Mouse (Mus musculus): Measurements from ENCODE around the gene Tmem151b. TPM values are rescaled to one million over a fixed set of nuclear protein-coding genes. Genes with fewer than 3 reads are reported as not detected.
A peak's percentile ranks its signal among the peaks of the same experiment; 100 is the strongest.

Gene Tmem151b
- polyA plus RNA-seq, 1 experiment from 2014 or later, result 12.6 TPM

GRCm38 (mm10) chr17:45557998-45558862 lies 8.8 kb upstream of the Tmem151b start:
- H3K4me3 ChIP-seq, result no peak overlapping the region
- H3K9ac ChIP-seq (replicated peaks), result no peak overlapping the region; the same call in 1 of the 2 replicates
- 74% methylated on average over 16 of the region's 16 CpGs for WGBS
- no peak overlapping the region for H3K4me2 ChIP-seq (replicated peaks)
- no peak overlapping the region for H3K27ac ChIP-seq (replicated peaks)
- H3K36me3 ChIP-seq, result no peaks in the 10 kb centered on the region
- no peaks in the 10 kb centered on the region for H3K9me3 ChIP-seq
- peaks cover 35% of the 10 kb centered on the region for H3K27me3 ChIP-seq
- peaks cover 22% of the 10 kb centered on the region for H3K4me1 ChIP-seq
- no peak for ATAC-seq (ENCODE audit: low FRiP score, low read depth)

GRCm38 (mm10) chr17:45557246-45557824 lies 7.9 kb upstream of the Tmem151b start:
- peaks cover 41% of the 10 kb centered on the region for H3K27me3 ChIP-seq
- H3K4me3 ChIP-seq, result no peak overlapping the region
- no peak for ATAC-seq (ENCODE audit: low FRiP score, low read depth)
- 65% methylated on average over 7 of the region's 7 CpGs for WGBS
- no peaks in the 10 kb centered on the region for H3K9me3 ChIP-seq
- no peak overlapping the region for H3K27ac ChIP-seq (replicated peaks)
- H3K4me2 ChIP-seq (replicated peaks), result no peak overlapping the region; the same call in 1 of the 2 replicates
- peaks cover 22% of the 10 kb centered on the region for H3K4me1 ChIP-seq
- H3K36me3 ChIP-seq, result no peaks in the 10 kb centered on the region
- peak overlapping the region; percentile 31 for H3K9ac ChIP-seq (replicated peaks)

GRCm38 (mm10) chr17:45556514-45557245 lies 7.2 kb upstream of the Tmem151b start:
- Histone ChIP-seq H3K4me1 (peaks cover 27% of the 10 kb centered on the region), H3K4me3 (peak overlapping the region; percentile 57), H3K27ac (replicated peaks) (no peak overlapping the region), H3K9ac (replicated peaks) (peak overlapping the region; percentile 73), H3K4me2 (replicated peaks) (peak overlapping the region; percentile 95), H3K36me3 (no peaks in the 10 kb centered on the region), H3K27me3 (peaks cover 41% of the 10 kb centered on the region), H3K9me3 (no peaks in the 10 kb centered on the region)
- no peak for ATAC-seq (ENCODE audit: low FRiP score, low read depth)
- WGBS, result 63% methylated on average over 3 of the region's 3 CpGs

GRCm38 (mm10) chr17:45556107-45556489 lies 6.6 kb upstream of the Tmem151b start:
- H3K27ac ChIP-seq (replicated peaks), result no peak overlapping the region

GRCm38 (mm10) chr17:45555452-45556106 lies 6.1 kb upstream of the Tmem151b start, which contains the start of gene Nfkbie:
Gene Nfkbie (plus strand): TSS chr17:45555703.
- H3K4me1 ChIP-seq, result peaks cover 36% of the 10 kb centered on the region

More at GRCm38 (mm10) chr17:45556107-45556489, 6.6 kb upstream of the Tmem151b start:
- Histone ChIP-seq H3K9me3 (no peaks in the 10 kb centered on the region), H3K4me1 (peaks cover 33% of the 10 kb centered on the region), H3K4me3 (peak overlapping the region; percentile 57), H3K9ac (replicated peaks) (peak overlapping the region; percentile 73), H3K4me2 (replicated peaks) (peak overlapping the region; percentile 95), H3K36me3 (no peaks in the 10 kb centered on the region), H3K27me3 (peaks cover 46% of the 10 kb centered on the region)
- WGBS, result 1% methylated on average over 14 of the region's 14 CpGs
- ATAC-seq (ENCODE audit: low FRiP score, low read depth), result no peak

GRCm38 (mm10) chr17:45554420-45554819 lies 4.9 kb upstream of the Tmem151b start:
- ATAC-seq (ENCODE audit: low FRiP score, low read depth), result no peak
- no peaks in the 10 kb centered on the region for H3K36me3 ChIP-seq
- no peak overlapping the region for H3K27ac ChIP-seq (replicated peaks)
- peaks cover 46% of the 10 kb centered on the region for H3K4me1 ChIP-seq
- H3K4me2 ChIP-seq (replicated peaks), result no peak overlapping the region
- peaks cover 49% of the 10 kb centered on the region for H3K27me3 ChIP-seq
- no peaks in the 10 kb centered on the region for H3K9me3 ChIP-seq
- H3K4me3 ChIP-seq, result no peak overlapping the region
- no peak overlapping the region for H3K9ac ChIP-seq (replicated peaks)
- WGBS, result 56% methylated on average over 1 of the region's 1 CpGs

More at GRCm38 (mm10) chr17:45555452-45556106, 6.1 kb upstream of the Tmem151b start, which contains the start of gene Nfkbie:
- Histone ChIP-seq H3K27ac (replicated peaks) (no peak within 1 kb of the TSS), H3K27me3 (peaks cover 49% of the 10 kb centered on the region), H3K4me3 (peak within 1 kb of the TSS; percentile 57), H3K4me2 (replicated peaks) (peak within 1 kb of the TSS; percentile 95), H3K36me3 (no peaks in the 10 kb centered on the region), H3K9me3 (no peaks in the 10 kb centered on the region), H3K9ac (replicated peaks) (peak within 1 kb of the TSS; percentile 73)
- under 1% methylated on average over 45 of the region's 45 CpGs for WGBS
- ATAC-seq (ENCODE audit: low FRiP score, low read depth), result peak; percentile 76

GRCm38 (mm10) chr17:45553065-45553464 lies 3.6 kb upstream of the Tmem151b start:
- Histone ChIP-seq H3K27ac (replicated peaks) (no peak overlapping the region), H3K4me2 (replicated peaks) (no peak overlapping the region), H3K9me3 (no peaks in the 10 kb centered on the region), H3K36me3 (no peaks in the 10 kb centered on the region), H3K4me3 (no peak overlapping the region), H3K9ac (replicated peaks) (no peak overlapping the region), H3K4me1 (peaks cover 48% of the 10 kb centered on the region), H3K27me3 (peaks cover 46% of the 10 kb centered on the region)
- 83% methylated on average over 3 of the region's 3 CpGs for WGBS
- no peak for ATAC-seq (ENCODE audit: low FRiP score, low read depth)

- no peak for ATAC-seq (ENCODE audit: low FRiP score, low read depth)
- H3K9ac ChIP-seq (replicated peaks), result no peak overlapping the region
- WGBS, result 4% methylated on average over 8 of the region's 8 CpGs
- peaks cover 46% of the 10 kb centered on the region for H3K4me1 ChIP-seq
- H3K4me3 ChIP-seq, result no peak overlapping the region
- H3K27me3 ChIP-seq, result peaks cover 51% of the 10 kb centered on the region
- 0 out of 2 replicates have a peak, but pooled peaks cover 2% of the 10 kb centered on the region for H3K36me3 ChIP-seq
- H3K27ac ChIP-seq (replicated peaks), result no peak overlapping the region
- H3K4me2 ChIP-seq (replicated peaks), result no peak overlapping the region; the same call in 1 of the 2 replicates
- no peaks in the 10 kb centered on the region for H3K9me3 ChIP-seq
Measured at GRCm38 (mm10) chr17:45551816-45552451, 2.5 kb upstream of the Tmem151b start.

- H3K36me3 ChIP-seq, result peaks cover 8% of the 10 kb centered on the region
- no peak overlapping the region for H3K4me2 ChIP-seq (replicated peaks)
- no peak overlapping the region for H3K4me3 ChIP-seq
- no peak overlapping the region for H3K9ac ChIP-seq (replicated peaks)
- no peaks in the 10 kb centered on the region for H3K9me3 ChIP-seq
- H3K4me1 ChIP-seq, result peaks cover 45% of the 10 kb centered on the region
- peaks cover 51% of the 10 kb centered on the region for H3K27me3 ChIP-seq
- peak overlapping the region; percentile 60 for H3K27ac ChIP-seq (replicated peaks)
- 43% methylated on average over 7 of the region's 7 CpGs for WGBS
- no peak for ATAC-seq (ENCODE audit: low FRiP score, low read depth)
Measured at GRCm38 (mm10) chr17:45551249-45551796, 1.8 kb upstream of the Tmem151b start.

- Histone ChIP-seq H3K4me1 (peaks cover 46% of the 10 kb centered on the region), H3K27ac (replicated peaks) (peak overlapping the region; percentile 93; the same call in 1 of the 2 replicates), H3K4me2 (replicated peaks) (peak overlapping the region; percentile 70), H3K9ac (replicated peaks) (peak overlapping the region; percentile 96), H3K9me3 (no peaks in the 10 kb centered on the region), H3K36me3 (peaks cover 8% of the 10 kb centered on the region), H3K27me3 (peaks cover 56% of the 10 kb centered on the region), H3K4me3 (peak overlapping the region; percentile 87)
- WGBS, result 27% methylated on average over 5 of the region's 5 CpGs
- no peak for ATAC-seq (ENCODE audit: low FRiP score, low read depth)
Measured at GRCm38 (mm10) chr17:45550253-45550652, 776 bp upstream of the Tmem151b start.

Data from midbrain, embryonic 12.5 days (tissue).